Mouse (Mus musculus): ENCODE measurements at regions not wholly inside any gene's neighbourhood (a gene's known extent, or its start where the extent isn't known, plus 50 kb on each side); places are given as distances from the start of the nearest gene placed in this dataset.
A peak's percentile ranks its signal among the peaks of the same experiment; 100 is the strongest.
"Not testable (repeated sequence)": the region's sequence is repeated elsewhere in the genome, so short reads cannot be mapped to it uniquely, and the experiment has no call there.

DNA sequence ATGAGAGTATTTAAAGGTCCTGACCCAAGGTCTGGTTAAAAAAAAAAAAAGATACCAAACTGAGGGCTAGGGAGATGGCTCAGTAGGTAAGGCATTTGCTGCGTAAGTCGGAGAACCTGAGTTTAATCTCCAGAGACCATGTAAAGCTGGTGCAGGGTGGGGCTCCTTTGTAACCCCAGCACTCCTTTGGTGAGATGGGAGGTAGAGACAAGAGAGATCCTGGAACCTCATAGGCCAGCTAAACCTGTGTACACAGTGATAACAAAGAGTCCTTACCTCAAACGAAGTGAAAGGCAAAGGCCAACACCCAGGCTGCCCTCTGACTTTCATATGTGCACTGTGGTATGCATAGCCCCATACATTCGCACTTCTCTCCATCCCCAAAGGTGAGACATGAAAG is 175.0 kb downstream of the Nucb2 start:
- DNase-seq (ENCODE audit: low spot score in 2 of 2): no peak

DNA sequence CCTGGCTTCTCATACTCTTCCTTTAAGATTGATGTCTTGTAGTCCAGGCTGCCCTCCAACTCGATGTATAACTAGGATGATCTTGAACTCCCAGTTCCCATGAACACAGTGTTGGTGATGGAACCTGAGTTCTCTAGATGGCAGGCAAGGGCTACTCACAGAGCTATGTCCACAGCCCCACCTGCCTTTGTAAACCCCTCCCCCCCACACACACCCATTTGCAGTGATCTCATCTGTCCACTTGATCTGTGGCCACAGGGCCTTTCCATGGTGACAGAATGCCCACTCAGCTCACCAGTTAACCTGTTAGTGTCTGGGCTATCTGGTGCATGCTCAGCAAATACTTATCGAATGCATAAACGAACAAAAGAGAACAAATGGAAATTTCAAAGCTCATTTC is 176.4 kb downstream of the Nucb2 start:
- no peak for DNase-seq (ENCODE audit: low spot score in 2 of 2)

DNA sequence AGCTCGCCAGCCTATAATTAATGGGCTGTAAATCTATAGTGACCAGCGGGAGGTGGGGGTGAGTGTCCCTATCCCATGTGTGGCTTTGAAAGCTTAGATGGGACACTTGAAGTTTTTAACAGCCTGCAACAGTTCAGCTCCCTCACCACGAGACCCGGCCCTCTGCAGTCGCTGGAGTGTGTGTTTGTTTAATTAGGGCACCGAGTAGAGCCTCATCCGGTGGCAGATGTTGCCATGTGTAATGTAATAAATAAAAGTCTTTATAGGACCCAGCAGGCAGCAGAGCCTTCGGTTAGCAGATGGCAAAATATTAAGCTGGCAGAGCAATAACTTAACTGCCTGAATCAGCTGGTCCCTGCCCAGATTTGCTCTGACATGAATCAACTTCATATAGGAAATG is 177.1 kb downstream of the Nucb2 start:
- peak in 1 of 2 experiments; percentile 23 for DNase-seq (ENCODE audit: low spot score in 2 of 2)

- DNase-seq (ENCODE audit: low spot score in 2 of 2): no peak
Observed at GRCm38 (mm10) chr7:116700409-116700808, 196.2 kb downstream of the Nucb2 start.

- peak; percentile 87 for DNase-seq (ENCODE audit: low spot score in 2 of 2)
Observed at GRCm38 (mm10) chr7:116701466-116702342, 197.5 kb downstream of the Nucb2 start.

GRCm38 (mm10) chr7:116702596-116702995 is 198.4 kb downstream of the Nucb2 start:
- DNase-seq (ENCODE audit: low spot score in 2 of 2): no peak

- no peak for DNase-seq (ENCODE audit: low spot score in 2 of 2)
Observed at GRCm38 (mm10) chr7:116711541-116711940, 207.4 kb downstream of the Nucb2 start.

- DNase-seq (ENCODE audit: low spot score in 2 of 2): peak; percentile 22 to 35
Observed at GRCm38 (mm10) chr7:116713200-116713599, 209.0 kb downstream of the Nucb2 start.

DNA sequence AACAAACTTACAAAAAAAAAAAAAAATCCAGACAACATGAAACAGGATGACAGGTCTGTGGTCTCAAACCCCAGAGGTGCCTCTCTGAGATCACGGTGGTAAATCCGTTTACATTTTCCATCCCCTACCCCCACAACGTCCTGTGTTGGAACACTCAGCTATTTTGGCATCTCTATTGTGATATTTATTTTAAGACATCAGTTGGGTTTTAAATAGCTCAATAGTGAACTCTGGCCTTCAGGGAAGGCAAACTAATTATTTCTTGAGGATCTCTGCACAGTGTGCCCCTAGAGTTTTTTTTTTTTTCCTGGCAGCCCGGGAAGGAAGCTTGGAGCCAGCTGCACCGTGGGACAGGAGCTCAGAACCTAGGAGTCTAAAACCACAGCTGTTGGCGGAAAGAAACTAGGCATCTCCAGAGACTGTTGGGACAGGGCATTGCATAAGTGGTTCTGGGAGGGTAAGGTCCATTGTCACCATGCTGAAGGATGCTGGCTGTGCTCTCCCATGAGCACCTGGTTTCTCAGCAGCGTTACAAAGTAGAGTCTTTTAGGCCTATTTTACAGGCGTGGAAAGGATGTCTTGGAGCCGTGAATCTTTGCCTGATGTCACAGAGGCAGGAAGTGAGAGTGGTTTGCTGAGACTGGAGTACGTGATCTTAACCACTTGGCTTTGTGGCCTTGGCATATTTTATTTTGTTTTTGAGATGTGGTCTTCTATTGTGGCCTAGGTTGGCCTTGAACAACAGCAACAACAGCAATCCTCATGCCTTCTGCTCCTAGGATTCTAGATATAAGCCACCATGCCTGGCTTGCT is 211.3 kb downstream of the Nucb2 start:
- DNase-seq (ENCODE audit: low spot score in 2 of 2): no peak

DNA sequence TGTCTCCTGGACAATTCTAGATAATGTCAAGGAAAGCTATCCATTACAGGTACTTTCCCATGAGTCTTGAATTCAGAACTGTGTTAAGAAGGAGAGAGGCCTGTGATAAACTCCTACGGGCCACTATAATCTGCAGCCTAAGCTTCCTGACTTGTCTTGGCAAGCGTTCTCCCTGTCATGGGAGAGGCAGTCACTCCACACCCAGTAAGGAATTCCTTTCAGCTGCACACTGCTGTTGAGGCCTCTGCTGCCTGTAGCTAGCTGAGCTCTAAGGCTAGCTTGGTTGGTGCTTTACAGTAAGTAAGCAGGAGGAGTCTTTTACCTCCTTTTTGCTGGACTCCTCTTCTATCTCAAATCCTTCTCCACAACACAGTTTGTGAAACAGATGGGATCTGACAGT is 224.2 kb downstream of the Nucb2 start:
- no peak for DNase-seq (ENCODE audit: low spot score in 2 of 2)

- no peak for DNase-seq (ENCODE audit: low spot score in 2 of 2)
Observed at GRCm38 (mm10) chr7:116729795-116730194, 225.6 kb downstream of the Nucb2 start.

DNA sequence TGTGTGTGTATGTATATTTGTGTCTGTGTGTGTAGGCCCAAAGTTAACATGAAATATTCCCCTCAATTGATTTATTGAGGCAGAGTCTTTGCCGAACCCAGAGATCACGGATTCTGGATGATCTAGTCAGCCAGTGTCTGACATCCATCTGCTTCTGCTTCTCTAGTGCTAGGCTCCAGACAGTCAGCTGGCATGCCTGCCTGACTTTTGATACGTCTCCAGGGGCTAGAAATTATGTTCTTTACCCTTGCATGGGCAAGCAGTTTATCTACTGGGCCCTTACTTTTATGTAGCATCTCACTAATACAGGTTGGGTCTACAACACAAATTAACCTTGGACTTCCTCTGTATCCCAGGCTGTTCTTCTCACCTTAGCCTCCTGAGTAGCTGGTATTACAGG is 231.5 kb downstream of the Nucb2 start:
- no peak for DNase-seq (ENCODE audit: low spot score in 2 of 2)

DNA sequence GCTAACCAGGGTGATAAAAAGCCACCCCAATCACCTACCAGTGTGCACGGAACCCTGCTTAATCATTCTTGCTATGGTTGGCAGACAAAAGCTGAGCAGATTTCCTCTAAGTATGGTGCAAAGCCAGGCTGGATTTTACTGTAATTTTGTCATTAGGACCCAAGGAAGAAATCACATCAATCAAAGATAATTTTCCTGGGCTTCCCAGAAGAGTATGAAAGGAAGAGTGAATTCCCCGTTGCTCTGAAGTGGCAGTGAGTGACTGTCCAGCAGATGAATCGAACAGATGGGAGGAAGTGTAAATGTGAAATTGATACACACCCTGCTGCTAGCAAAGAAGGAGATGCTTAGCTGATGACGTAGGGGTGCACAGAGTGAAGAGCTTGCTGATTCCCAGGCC is 232.2 kb downstream of the Nucb2 start:
- peak; percentile 20 to 38 for DNase-seq (ENCODE audit: low spot score in 2 of 2)

- DNase-seq (ENCODE audit: low spot score in 2 of 2): no peak
Observed at GRCm38 (mm10) chr7:116738009-116738408, 233.8 kb downstream of the Nucb2 start.

DNA sequence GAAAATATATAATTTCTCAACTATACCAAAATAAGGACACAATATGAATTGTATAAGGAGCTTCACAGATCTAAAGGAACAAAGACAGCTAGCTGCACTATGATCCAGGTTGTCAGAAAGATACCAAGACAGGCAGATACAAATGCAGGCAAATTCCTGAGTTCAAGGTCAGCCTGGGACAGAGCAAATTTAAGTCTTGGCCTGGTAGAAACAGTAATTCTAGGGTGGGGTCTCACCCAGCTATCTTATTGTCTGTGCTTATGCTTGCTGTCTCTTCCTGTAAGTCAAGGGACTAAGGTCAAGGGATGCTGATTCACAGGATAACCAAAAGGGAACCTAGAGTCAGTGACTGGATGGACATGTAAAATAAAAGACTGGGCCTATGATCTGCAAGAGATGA is 250.4 kb downstream of the Nucb2 start:
- DNase-seq (ENCODE audit: low spot score in 2 of 2): no peak

GRCm38 (mm10) chr7:116792181-116792580 is 288.0 kb downstream of the Nucb2 start:
- not testable (repeated sequence) for DNase-seq (ENCODE audit: low spot score in 2 of 2)

DNA sequence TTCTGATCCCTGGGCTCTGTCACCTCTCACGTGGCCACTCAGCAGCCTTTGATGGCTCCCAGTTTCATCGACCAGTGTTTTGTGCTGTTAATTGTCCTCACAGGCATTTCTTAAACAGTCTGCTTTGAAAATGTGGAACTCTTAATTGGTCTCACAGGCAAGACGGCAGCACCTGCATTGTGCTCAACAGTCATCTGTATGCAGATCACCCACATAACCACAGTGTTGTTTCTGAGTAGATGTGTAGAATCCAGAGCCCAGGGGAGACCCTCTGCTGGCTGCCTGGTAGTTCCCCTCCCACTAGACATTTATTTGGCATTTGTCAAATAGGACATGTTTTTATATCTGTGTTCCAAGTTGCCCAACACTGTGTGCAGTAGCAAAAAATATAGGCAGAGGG is 304.3 kb downstream of the Nucb2 start:
- no peak for DNase-seq (ENCODE audit: low spot score in 2 of 2)

- DNase-seq (ENCODE audit: low spot score in 2 of 2): no peak
Observed at GRCm38 (mm10) chr7:116816494-116816893, 312.3 kb downstream of the Nucb2 start.

GRCm38 (mm10) chr7:116817991-116818390 is 313.8 kb downstream of the Nucb2 start:
- DNase-seq (ENCODE audit: low spot score in 2 of 2): no peak

DNA sequence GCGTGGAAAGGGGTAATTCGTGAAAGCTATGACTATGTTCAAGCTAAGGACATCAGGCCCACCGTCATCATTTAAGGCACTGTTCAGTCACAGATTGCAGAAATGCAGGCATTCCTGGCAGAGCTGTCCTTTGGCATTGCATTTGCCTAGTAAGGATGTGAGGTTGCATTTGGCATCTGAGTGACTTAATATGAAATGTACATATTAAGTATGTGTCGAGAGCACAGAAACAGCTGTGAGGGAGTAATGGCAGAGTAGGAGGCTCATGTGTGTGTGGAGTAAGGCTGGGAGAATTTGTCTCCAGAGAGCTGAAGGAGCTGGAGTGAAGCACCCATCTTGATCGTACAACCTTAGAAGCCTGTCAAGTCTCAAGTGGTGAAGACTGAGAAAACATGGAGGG is 316.4 kb downstream of the Nucb2 start:
- peak in 1 of 2 experiments; percentile 4 for DNase-seq (ENCODE audit: low spot score in 2 of 2)

- no peak for DNase-seq (ENCODE audit: low spot score in 2 of 2)
Observed at GRCm38 (mm10) chr7:116842894-116843293, 338.7 kb downstream of the Nucb2 start.
